Mouse (Mus musculus): ENCODE measurements around the gene Zfp799.
"Not testable (repeated sequence)": the region's sequence is repeated elsewhere in the genome, so short reads cannot be mapped to it uniquely, and the experiment has no call there.

The Zfp799 gene

DNA sequence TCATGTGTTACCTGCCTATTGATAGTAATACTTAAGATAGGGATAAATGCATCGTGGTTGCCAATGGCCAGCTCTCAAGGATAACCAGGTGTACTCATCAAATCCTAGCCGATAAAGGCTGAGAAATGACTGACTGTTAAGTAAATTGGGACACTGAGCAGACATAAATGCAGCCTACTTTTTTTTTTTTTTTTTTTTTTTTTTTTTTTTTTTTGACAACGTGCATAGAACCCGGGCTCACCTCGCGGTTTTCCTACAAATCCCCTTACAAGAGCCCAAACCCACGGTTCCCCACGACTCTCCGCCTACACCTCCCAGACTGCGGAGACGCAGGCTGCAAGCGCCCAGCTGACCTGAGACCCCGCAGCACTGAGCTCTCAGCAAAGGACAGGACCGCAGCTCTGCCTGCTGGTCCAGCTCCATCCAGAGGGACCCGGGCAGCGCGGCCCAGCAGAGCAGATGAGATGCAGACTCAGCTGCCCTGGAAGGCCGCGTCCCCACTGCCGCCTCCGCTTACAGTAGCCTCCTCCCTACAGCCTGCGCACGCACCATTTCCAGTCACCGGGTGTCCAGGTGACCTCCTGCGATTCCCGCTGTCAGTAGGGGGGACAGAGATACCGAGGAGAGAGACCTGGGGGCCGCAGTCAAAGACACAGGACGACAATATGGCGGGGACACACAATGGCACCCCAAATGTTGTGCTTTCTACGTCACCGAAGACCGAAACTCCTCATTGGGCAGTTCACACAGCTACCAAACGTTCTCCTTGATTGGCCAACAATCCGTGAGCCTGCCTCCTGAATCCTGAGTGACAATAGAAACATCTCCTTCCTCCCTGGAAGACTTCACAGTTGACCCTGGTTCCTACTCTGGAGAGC lies at the start of gene Zfp799:
TSS of gene Zfp799 (minus strand) at position 722 of the 878 bp plus-strand sequence.
- DNase-seq (ENCODE audit: low read depth, low spot score) = peak; percentile 29

DNA sequence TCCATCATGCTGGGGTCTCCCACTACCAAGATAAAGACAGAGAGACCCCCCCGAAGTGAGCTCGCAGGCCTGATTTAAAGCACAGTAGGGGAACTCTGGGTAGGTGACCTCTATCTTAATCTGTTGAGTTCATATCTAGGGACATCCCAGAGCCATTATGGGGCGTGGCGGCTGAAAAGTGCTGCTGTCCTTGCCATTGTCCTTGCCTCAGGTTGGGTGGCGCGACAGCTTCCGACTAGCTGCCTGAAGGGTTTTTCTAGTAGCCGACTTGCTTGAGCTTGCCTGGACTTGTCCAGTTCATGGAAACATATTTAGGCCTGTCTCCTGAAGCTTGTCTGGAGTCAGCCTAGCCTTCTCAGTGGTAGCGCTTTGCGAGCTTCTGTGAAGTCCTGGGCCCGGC lies 48.7 kb upstream of the Zfp799 start:
- no peak for DNase-seq (ENCODE audit: low read depth, low spot score)

DNA sequence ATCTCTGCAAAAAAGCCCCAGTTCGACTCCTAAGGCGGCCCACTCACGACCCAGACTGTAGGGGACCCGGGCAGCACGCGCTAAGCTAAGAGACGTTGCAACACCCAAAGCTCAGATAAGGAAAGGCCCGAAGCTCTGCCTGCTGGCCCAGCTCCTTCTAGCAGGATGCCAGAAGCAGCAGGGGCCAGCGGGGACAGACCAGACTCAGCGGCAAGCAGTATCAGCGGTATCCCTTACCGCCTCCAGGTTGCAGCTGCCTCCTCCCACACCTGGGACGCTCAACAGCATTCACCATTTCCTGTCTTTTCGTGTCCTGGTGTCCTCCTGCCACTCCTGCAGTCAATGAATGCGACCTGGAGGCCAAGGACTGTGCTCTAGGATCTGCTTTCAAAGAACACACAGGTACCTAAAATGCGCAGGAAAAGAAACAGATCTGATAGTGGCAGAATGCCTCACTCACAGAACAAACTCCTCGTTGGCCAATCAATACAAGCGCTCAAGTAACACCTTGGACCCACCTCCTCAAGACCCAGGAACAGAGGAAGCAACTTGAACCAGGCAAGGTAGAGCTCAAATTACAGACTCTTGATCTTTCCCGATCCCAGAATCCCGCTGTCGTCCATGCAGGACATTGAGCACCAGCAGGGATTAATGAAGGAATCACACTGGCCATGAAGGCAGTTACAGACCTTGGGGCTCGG lies 47.6 kb upstream of the Zfp799 start:
- DNase-seq (ENCODE audit: low read depth, low spot score) = no peak

DNA sequence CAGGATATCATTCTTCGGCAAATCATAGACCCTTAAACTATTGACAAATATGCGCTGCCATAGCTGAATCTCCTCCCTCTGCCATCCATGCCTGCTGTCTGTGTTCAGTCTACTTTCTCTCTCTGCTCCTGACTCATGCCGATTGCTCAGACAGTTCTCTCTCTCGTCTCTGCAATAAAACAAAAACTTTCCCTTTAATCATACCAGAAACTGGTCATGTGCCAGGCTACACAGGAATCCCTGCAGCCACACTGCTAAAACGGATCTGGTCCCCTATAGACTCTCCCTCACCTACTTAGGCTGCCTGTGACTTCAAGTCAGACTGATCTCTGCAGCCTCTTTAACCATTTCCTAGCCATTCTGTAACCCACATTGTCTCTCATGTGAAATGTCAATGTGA lies 42.6 kb upstream of the Zfp799 start:
- no peak for DNase-seq (ENCODE audit: low read depth, low spot score)

- no peak for DNase-seq (ENCODE audit: low read depth, low spot score)
Observed at GRCm38 (mm10) chr17:32872091-32872490, 42.0 kb upstream of the Zfp799 start.

DNA sequence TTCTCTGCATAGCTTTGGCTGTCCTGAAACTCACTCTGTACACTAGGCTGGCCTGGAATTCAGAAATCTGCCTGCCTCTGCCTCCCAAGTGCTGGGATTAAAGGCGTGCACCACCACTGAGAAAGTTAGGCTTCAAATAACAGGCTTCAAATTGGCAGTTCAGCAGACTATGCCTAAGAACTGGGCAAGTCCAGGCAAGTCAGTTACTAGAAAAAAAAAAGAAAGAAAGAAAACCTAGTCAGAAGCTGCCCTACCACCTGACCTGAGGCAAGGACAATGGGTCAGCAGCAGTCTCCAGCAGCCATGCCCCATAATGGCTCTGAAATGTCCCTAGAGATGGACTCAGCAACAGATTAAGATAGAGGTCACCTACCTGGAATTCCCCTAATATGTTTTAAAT lies 41.4 kb upstream of the Zfp799 start:
- DNase-seq (ENCODE audit: low read depth, low spot score) = no peak

DNA sequence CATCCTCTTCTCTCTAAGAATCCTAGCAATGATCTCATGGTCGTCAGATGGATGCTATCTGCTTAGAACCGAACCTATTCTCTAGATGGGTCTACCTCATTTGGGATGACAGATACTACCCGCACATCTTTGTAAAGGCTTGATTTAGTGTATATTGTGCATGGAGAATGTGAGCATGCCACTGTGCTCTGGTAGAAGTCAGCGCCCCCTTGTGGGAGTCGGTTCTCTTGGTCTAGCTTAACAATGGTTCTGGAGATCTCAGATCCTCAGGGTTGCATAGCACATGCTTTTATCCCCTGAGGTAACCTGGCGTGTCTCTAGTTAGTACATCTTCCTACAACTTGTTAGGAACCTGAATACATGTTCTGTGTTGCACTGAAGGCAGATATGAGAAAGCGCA lies 37.2 kb upstream of the Zfp799 start:
- DNase-seq (ENCODE audit: low read depth, low spot score) = not testable (repeated sequence)

- not testable (repeated sequence) for DNase-seq (ENCODE audit: low read depth, low spot score)
Observed at GRCm38 (mm10) chr17:32856713-32857112, 26.7 kb upstream of the Zfp799 start.

DNA sequence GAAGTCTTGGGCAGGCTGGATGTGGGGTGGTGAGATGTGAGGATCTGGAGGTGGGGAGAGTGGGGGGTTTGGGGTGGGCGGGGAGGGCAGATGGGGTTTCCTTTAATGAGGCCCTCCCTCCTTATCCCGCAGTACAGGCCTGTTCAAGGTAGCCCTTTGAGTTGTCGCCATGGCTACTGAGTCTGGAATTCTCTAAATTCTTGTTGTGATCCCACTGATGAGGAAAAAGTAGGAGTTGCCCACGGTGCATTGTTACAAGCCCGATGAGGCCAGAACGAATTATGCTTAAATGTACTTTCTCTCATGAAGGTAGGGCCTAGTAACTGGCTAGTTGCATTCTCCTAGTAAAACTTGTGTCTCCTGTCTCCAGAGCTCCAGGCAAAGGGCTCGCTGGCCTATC lies 21.5 kb upstream of the Zfp799 start:
- no peak for DNase-seq (ENCODE audit: low read depth, low spot score)

DNA sequence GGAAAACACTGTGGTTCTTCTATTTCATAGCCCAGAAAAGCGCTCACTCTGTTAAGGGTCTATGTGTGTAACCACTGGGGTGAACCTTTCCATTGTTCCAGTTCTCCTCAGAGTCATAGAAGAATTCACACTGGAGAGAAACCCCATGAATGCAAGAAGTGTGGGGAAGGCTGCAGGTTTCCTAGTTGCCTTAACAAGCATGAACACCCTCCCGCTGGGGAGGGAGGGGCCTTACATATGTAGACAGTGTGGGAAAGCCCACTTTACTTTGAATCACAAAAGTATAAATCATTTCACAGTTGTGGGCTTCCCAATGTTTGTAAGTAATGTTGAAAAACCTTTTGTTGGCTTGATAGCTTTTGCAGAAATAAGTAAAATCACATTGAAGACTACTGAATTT lies 11.3 kb upstream of the Zfp799 start:
- no peak for DNase-seq (ENCODE audit: low read depth, low spot score)

- no peak for DNase-seq (ENCODE audit: low read depth, low spot score)
Observed at GRCm38 (mm10) chr17:32839083-32839802, 9.2 kb upstream of the Zfp799 start.

DNA sequence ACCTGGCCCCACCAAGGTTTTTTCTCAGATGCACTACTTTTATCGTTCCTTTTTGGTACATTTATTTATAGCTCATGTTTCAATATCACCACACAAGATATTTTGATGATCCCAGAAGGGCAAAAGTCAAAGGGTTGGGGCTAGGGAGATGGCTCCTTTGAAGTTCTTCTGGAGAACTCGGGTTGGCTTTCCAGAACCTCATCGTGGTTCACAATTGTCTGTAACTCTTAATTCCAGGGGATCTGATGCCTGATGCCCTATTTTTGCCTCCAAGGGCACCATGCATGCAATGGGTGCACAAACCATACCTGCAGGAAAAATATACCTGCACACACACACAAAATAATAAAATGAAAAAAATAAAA lies 339 bp upstream of the Zfp799 start:
- no peak for DNase-seq (ENCODE audit: low read depth, low spot score)

DNA sequence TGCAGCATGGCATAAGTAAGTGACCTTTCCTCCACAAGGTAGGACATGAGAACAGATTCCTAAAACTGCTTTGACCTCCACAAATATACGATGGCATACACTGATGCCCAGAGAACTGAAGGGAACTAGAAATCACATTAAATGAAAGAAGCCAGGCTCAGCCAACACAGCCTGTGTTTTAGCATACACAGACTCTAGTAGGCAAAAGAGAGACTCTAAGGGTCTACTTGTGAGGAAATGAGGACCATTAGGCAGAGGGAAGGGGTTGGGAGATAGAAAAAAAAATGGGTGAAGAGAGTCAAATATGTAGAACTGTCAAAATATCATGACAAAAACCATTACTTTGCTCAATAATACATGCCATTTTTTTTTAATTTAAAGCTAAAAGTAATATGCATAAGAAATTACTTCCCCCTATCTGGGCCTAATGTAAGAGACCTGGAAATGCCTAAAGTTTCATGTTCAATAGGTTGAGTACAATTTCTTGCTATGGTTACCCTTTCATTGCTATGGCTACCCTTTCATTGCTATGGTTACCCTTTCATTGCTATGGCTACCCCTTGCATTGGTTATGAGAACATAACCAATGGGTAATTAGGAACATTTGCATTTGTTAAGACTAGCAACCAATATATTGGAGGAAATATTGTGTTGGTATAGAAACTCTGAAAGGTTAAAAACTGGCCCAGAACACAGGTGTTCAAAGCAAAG lies 13.8 kb downstream of the Zfp799 start:
- no peak for DNase-seq (ENCODE audit: low read depth, low spot score)

DNA sequence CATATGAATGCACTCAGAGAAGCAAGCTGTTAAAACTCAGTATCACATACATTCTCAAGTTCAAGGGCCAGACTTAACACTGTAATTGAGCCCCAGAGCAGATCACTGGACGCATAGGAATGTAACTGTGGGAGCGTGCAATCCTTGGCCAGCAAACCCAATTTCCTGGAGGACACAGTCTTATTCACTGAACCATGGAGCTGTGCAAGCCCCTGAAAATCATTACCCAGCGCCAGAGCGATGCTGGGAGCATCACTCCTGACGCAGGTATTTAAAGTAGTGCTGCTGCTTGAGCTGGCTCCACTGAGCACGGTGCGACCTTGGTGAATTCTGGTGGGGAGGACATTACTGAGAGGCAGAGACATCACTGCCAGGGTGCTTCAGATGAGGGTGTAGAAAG lies 15.9 kb downstream of the Zfp799 start:
- no peak for DNase-seq (ENCODE audit: low read depth, low spot score)

- DNase-seq (ENCODE audit: low read depth, low spot score) = no peak
Observed at GRCm38 (mm10) chr17:32810648-32811047, 19.4 kb downstream of the Zfp799 start.

- no peak for DNase-seq (ENCODE audit: low read depth, low spot score)
Observed at GRCm38 (mm10) chr17:32809544-32810374, 20.3 kb downstream of the Zfp799 start, which contains the start of gene Zfp811. Gene Zfp811, minus strand, starts transcription at chr17:32809931.

DNA sequence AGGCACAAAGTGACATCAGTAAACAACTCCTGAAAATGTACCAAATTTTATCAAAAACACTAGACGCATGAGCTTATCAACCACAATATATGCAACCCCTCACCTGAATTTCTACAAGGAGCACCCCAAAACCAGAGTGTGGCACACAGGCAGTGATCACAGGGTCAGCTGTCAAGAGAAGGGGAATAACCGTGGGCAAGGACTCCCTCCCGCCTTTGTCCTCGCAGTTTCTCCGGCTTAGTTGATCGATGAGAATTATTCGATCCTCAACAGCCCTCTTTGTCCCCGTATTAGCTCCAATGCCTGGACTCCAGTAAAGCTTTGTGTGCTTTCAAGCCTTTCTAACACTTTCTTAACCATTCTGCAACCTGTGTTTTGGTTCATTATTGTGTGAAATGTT lies 21.1 kb downstream of the Zfp799 start:
- DNase-seq (ENCODE audit: low read depth, low spot score) = no peak

GRCm38 (mm10) chr17:32789244-32789643 lies 40.8 kb downstream of the Zfp799 start:
- DNase-seq (ENCODE audit: low read depth, low spot score) = no peak

DNA sequence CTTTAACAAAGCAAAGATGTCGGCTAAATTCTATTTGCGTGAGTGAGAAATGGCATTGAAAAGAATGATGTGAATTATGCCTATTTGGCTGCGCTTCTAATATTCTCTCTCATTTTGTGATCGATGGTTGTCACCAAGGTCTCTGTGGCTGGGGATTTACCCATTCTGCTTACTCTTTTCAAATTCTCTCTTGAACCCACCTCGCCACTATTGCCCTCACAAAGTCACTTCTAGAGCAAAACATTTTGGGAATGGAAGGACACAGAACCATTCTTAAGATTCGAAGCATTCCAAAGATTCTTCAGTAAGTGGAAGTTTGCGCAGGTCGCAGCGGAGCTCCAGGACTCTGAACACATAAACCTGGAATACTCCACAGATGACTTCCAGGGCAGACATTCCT lies 41.5 kb downstream of the Zfp799 start:
- no peak for DNase-seq (ENCODE audit: low read depth, low spot score)

DNA sequence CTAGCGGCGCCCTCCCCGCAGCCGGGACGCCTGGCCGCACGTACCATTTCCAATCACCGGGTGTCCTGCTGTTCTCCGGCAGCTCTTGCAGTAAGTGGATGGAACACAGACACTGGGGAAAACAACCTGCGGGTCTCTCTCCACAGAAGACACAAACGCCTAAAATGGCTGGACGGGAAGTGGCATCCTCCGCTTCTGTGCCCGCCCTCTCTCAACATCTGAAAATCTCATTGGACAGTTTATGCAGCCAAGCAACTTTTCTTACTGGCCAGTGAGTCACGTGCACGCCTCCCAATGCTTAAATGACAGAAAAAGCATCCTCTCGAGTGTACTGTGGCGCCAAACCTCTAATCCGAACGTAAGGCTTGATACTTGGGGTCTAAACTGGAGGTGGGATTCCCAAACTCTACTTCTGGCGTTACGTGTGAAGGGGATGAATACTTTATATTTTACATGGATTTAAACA lies 41.9 kb downstream of the Zfp799 start, which contains the start of gene Zfp871:
TSS of gene Zfp871 (minus strand) at position 194 of the 466 bp plus-strand sequence.
- DNase-seq (ENCODE audit: low read depth, low spot score) = peak; percentile 87

Measured in c-Kit-negative CD71-positive TER-119-positive erythroid progenitor cells, embryonic 14.5 days (primary cell).